Mouse (Mus musculus): ENCODE data around the gene Slfn3. TPM values are rescaled to one million over a fixed set of nuclear protein-coding genes. Genes with fewer than 3 reads are reported as not detected.

Gene Slfn3
- polyA plus RNA-seq (2015; fragmentation: Nextera tagmentation; extraction: Ambion mirVana), result 0.47 and 1.0 TPM in 2 replicates

DNA sequence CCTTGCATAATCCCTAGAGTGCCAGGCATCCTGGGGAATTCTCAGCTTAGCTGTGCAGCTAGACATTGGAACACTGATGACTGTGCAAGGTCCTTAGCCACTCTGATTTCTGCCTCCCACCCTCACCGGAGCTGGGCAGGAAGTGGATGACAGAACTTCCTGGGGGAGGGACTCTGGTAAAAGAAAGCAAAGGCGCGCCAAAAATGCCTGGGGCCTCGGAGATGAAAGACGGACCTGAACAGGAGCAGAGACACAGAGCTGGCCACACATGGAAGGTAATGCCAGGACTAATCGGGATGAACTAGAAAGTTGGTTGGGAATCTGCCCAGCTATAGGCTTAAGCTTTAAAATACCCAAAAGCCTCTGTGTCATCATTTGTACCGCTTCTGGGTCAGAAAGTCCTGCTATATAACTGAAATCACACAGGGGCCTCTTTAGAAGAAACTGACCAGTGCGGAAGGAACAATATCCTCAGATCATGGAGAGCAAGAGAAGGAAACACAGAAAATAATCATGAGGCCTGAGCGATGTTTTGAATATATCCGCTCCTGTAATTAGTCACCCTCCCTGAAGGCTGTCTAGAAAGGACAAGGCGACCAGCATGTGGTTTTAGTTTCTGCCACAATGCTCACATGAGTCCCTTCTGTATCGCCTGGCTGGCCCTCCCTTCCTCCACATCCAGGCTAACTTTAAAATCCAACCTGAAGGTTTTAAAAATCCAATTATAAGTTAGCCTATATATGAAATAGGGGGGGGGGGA is at the start of gene Slfn3:
Gene Slfn3 (plus strand): TSS at position 197 of the 760 bp plus-strand sequence.

GRCm38 (mm10) chr11:83174948-83175539 is 16.1 kb upstream of the Slfn3 start, which contains the start of gene Slfn4:
Slfn4 (plus strand) TSS chr11:83175186.

Other genes with a start within 250 kb of the Slfn3 start
- 7.1 and 10.4 TPM in 2 replicates for gene Slfn5, start 240.0 kb upstream of the Slfn3 start, polyA plus RNA-seq (2015; fragmentation: Nextera tagmentation; extraction: Ambion mirVana)
- 5.1 and 7.2 TPM in 2 replicates for gene Slfn9, start 199.5 kb upstream of the Slfn3 start, polyA plus RNA-seq (2015; fragmentation: Nextera tagmentation; extraction: Ambion mirVana)
- 0.91 and 1.0 TPM in 2 replicates for gene Slfn8, start 170.5 kb upstream of the Slfn3 start, polyA plus RNA-seq (2015; fragmentation: Nextera tagmentation; extraction: Ambion mirVana)
- gene Slfn2, start 126.2 kb upstream of the Slfn3 start, polyA plus RNA-seq (2015; fragmentation: Nextera tagmentation; extraction: Ambion mirVana), result 15.7 and 20.2 TPM in 2 replicates
- gene Slfn1, start 74.5 kb upstream of the Slfn3 start, polyA plus RNA-seq (2015; fragmentation: Nextera tagmentation; extraction: Ambion mirVana), result 0.93 and 1.1 TPM in 2 replicates
- gene Slfn4, start 16.1 kb upstream of the Slfn3 start, polyA plus RNA-seq (2015; fragmentation: Nextera tagmentation; extraction: Ambion mirVana), result 0.11 and 0.46 TPM in 2 replicates
- gene Slfn14, start 95.4 kb downstream of the Slfn3 start, polyA plus RNA-seq (2015; fragmentation: Nextera tagmentation; extraction: Ambion mirVana), result 0.85 and 0.97 TPM in 2 replicates
- gene Ap2b1, start 107.7 kb downstream of the Slfn3 start, polyA plus RNA-seq (2015; fragmentation: Nextera tagmentation; extraction: Ambion mirVana), result 32.6 and 37.1 TPM in 2 replicates
- gene Pex12, start 111.3 kb downstream of the Slfn3 start, polyA plus RNA-seq (2015; fragmentation: Nextera tagmentation; extraction: Ambion mirVana), result 8.4 and 13.0 TPM in 2 replicates
- 4.4 and 5.9 TPM in 2 replicates for gene Rasl10b, start 217.8 kb downstream of the Slfn3 start, polyA plus RNA-seq (2015; fragmentation: Nextera tagmentation; extraction: Ambion mirVana)
- gene Gas2l2, start 238.1 kb downstream of the Slfn3 start, polyA plus RNA-seq (2015; fragmentation: Nextera tagmentation; extraction: Ambion mirVana), result 0.08 TPM in 1 of 2 replicates, not detected in the other
- gene 1700020L24Rik, start 246.3 kb downstream of the Slfn3 start, polyA plus RNA-seq (2015; fragmentation: Nextera tagmentation; extraction: Ambion mirVana), result 0.80 and 1.2 TPM in 2 replicates